Mouse (Mus musculus) layer of hippocampus, postnatal 10 days (tissue): ENCODE data around the gene Clip2. TPM values are rescaled to one million over a fixed set of nuclear protein-coding genes. Genes with fewer than 3 reads are reported as not detected.
"Not testable (repeated sequence)": the region's sequence is repeated elsewhere in the genome, so short reads cannot be mapped to it uniquely, and the experiment has no call there.

Experiments used
- DNase-seq, 2 experiments: peaks; one replicate each; pipeline ENCODE4 v3.0.0; 2021; ENCODE audit warnings: low spot score in 2 of 2
- total RNA-seq, 2 experiments: library from RNA; stranded (reverse); gene quantifications; 2 replicates each; pipeline ENCODE4 v1.2.3; 2021

Gene Clip2
- total RNA-seq, 2 experiments from 2014 or later: 124 to 133 TPM

- DNase-seq: no peak
Measured at GRCm38 (mm10) chr5:134462316-134462715, 89.9 kb downstream of the Clip2 start.

GRCm38 (mm10) chr5:134460546-134460945 lies 91.7 kb downstream of the Clip2 start:
- DNase-seq: no peak

- DNase-seq: no peak
Measured at GRCm38 (mm10) chr5:134459096-134459495, 93.1 kb downstream of the Clip2 start.

GRCm38 (mm10) chr5:134458416-134458815 lies 93.8 kb downstream of the Clip2 start:
- DNase-seq: no peak

- DNase-seq: no peak
Measured at GRCm38 (mm10) chr5:134457371-134457770, 94.9 kb downstream of the Clip2 start.

- peak; percentile 80 to 81 for DNase-seq
Measured at GRCm38 (mm10) chr5:134456503-134456962, 95.7 kb downstream of the Clip2 start, which contains the start of gene Gtf2ird1. Gene Gtf2ird1, minus strand, starts transcription at chr5:134456716.

- peak; percentile 54 to 59 for DNase-seq
Measured at GRCm38 (mm10) chr5:134455914-134456423, 96.3 kb downstream of the Clip2 start.

- peak in 1 of 2 experiments; percentile 36 for DNase-seq
Measured at GRCm38 (mm10) chr5:134455186-134455895, 96.9 kb downstream of the Clip2 start.

- no peak for DNase-seq
Measured at GRCm38 (mm10) chr5:134454421-134454820, 97.8 kb downstream of the Clip2 start.

GRCm38 (mm10) chr5:134453577-134453976 lies 98.7 kb downstream of the Clip2 start:
- no peak for DNase-seq

GRCm38 (mm10) chr5:134446755-134447154 lies 105.5 kb downstream of the Clip2 start:
- not testable (repeated sequence) for DNase-seq

- no peak for DNase-seq
Measured at GRCm38 (mm10) chr5:134445895-134446294, 106.3 kb downstream of the Clip2 start.

- DNase-seq: no peak
Measured at GRCm38 (mm10) chr5:134445208-134445831, 106.9 kb downstream of the Clip2 start.

GRCm38 (mm10) chr5:134444473-134444872 lies 107.8 kb downstream of the Clip2 start:
- DNase-seq: no peak

- no peak for DNase-seq
Measured at GRCm38 (mm10) chr5:134442066-134442465, 110.2 kb downstream of the Clip2 start.

- DNase-seq: no peak
Measured at GRCm38 (mm10) chr5:134441105-134441504, 111.1 kb downstream of the Clip2 start.

GRCm38 (mm10) chr5:134440098-134440497 lies 112.1 kb downstream of the Clip2 start:
- DNase-seq: no peak

- DNase-seq: no peak
Measured at GRCm38 (mm10) chr5:134439481-134439880, 112.8 kb downstream of the Clip2 start.
